Mouse (Mus musculus) limb, embryonic 13.5 days (tissue): Measurements from ENCODE around the gene Trmt10a. TPM values are rescaled to one million over a fixed set of nuclear protein-coding genes. Genes with fewer than 3 reads are reported as not detected.
A peak's percentile ranks its signal among the peaks of the same experiment; 100 is the strongest.

Experiments used
- ATAC-seq: fragments of 200-750 bp; cut with Nextera tagmentation; 2 replicates; pipeline ENCODE4 v1.8.0; 2017; ENCODE audit warnings: low read depth, moderate number of reproducible peaks, moderate TSS enrichment; ENCODE audit not compliant: low FRiP score
- H3K27ac ChIP-seq: fragments of 300-500 bp; sonication (generic); 2 replicates; pipeline ENCODE4 v1.5.1; 2015; ENCODE audit warnings: inconsistent platforms, mild to moderate bottlenecking, moderate library complexity
- H3K27me3 ChIP-seq: fragments of 300-500 bp; sonication (generic); 2 replicates; pipeline ENCODE4 v1.6.1; 2015; ENCODE audit warnings: mild to moderate bottlenecking, inconsistent platforms
- H3K36me3 ChIP-seq: fragments of 300-500 bp; sonication (generic); 2 replicates; pipeline ENCODE4 v1.6.1; 2015; ENCODE audit warnings: inconsistent platforms, mild to moderate bottlenecking, moderate library complexity
- H3K4me1 ChIP-seq: fragments of 300-500 bp; sonication (generic); 2 replicates; pipeline ENCODE4 v1.6.1; 2015; ENCODE audit warnings: inconsistent platforms
- H3K4me2 ChIP-seq: fragments of 300-500 bp; sonication (generic); replicated peaks from 2 replicates; pipeline ENCODE4 v1.6.1; 2015; ENCODE audit warnings: inconsistent platforms, mild to moderate bottlenecking, moderate library complexity
- H3K4me3 ChIP-seq: fragments of 300-500 bp; sonication (generic); 2 replicates; pipeline ENCODE4 v1.5.1; 2015; ENCODE audit warnings: moderate library complexity, mild to moderate bottlenecking, inconsistent platforms
- H3K9ac ChIP-seq: fragments of 300-500 bp; sonication (generic); 2 replicates; pipeline ENCODE4 v1.6.1; 2015; ENCODE audit warnings: mild to moderate bottlenecking, inconsistent platforms
- H3K9me3 ChIP-seq: fragments of 300-500 bp; sonication (generic); 2 replicates; pipeline ENCODE4 v1.6.1; 2016; ENCODE audit warnings: inconsistent platforms
- WGBS: fragments of 180-500 bp; shearing (Covaris S2); methylation state at CpG from one replicate; pipeline ENCODE4 v1.1.7; 2015; 5-methylcytosine and 5-hydroxymethylcytosine counted together
- polyA plus RNA-seq: library from polyadenylated mRNA; unstranded; fragments of >200 nt; fragmentation: Nextera tagmentation; extraction: Ambion mirVana; gene quantifications from 2 replicates; pipeline ENCODE4 v1.2.1, GENCODE M21; 2015

The Trmt10a gene
- polyA plus RNA-seq, 1 experiment from 2014 or later = 11.2 TPM

GRCm38 (mm10) chr3:138139663-138140062, 3.6 kb upstream of the Trmt10a start:
- 91% methylated on average over 6 of the region's 6 CpGs for WGBS
- Histone ChIP-seq H3K9me3 (no peaks in the 10 kb centered on the region), H3K27ac (no peak overlapping the region), H3K4me1 (0 out of 2 replicates have a peak, but pooled peaks cover 3% of the 10 kb centered on the region), H3K4me2 (no peak overlapping the region), H3K27me3 (no peaks in the 10 kb centered on the region), H3K36me3 (no peaks in the 10 kb centered on the region), H3K9ac (no peak overlapping the region), H3K4me3 (no peak overlapping the region)
- no peak for ATAC-seq

- peak overlapping the region; percentile 44; the same call in 1 of the 2 replicates for H3K27ac ChIP-seq
- WGBS = 24% methylated on average over 4 of the region's 4 CpGs
- 0 out of 2 replicates have a peak overlapping the region, but pooled peaks have one; percentile 43 for H3K9ac ChIP-seq
- no peaks in the 10 kb centered on the region for H3K27me3 ChIP-seq
- no peaks in the 10 kb centered on the region for H3K36me3 ChIP-seq
- peak overlapping the region; percentile 64 for H3K4me3 ChIP-seq
- 0 out of 2 replicates have a peak, but pooled peaks cover 3% of the 10 kb centered on the region for H3K4me1 ChIP-seq
- H3K4me2 ChIP-seq = peak overlapping the region; percentile 57
- no peaks in the 10 kb centered on the region for H3K9me3 ChIP-seq
- no peak for ATAC-seq
Measured at GRCm38 (mm10) chr3:138142052-138142732, 1.1 kb upstream of the Trmt10a start.

GRCm38 (mm10) chr3:138142733-138143314, 424 bp upstream of the Trmt10a start:
- H3K9me3 ChIP-seq = no peaks in the 10 kb centered on the region
- H3K27me3 ChIP-seq = no peaks in the 10 kb centered on the region
- WGBS = 4% methylated on average over 12 of the region's 12 CpGs
- H3K4me1 ChIP-seq = peaks cover 8% of the 10 kb centered on the region; the same call in 1 of the 2 replicates
- H3K4me3 ChIP-seq = peak overlapping the region; percentile 64
- H3K27ac ChIP-seq = peak overlapping the region; percentile 98
- peak overlapping the region; percentile 73 for H3K4me2 ChIP-seq
- no peaks in the 10 kb centered on the region for H3K36me3 ChIP-seq
- peak overlapping the region; percentile 80; the same call in 1 of the 2 replicates for H3K9ac ChIP-seq
- ATAC-seq = no peak

- under 1% methylated on average over 18 of the region's 18 CpGs for WGBS
- peak overlapping the region; percentile 73 for H3K4me2 ChIP-seq
- H3K36me3 ChIP-seq = peaks cover 3% of the 10 kb centered on the region
- H3K4me3 ChIP-seq = peak overlapping the region; percentile 64
- H3K9ac ChIP-seq = peak overlapping the region; percentile 80
- no peak for ATAC-seq
- H3K9me3 ChIP-seq = no peaks in the 10 kb centered on the region
- peak overlapping the region; percentile 98 for H3K27ac ChIP-seq
- H3K4me1 ChIP-seq = peaks cover 8% of the 10 kb centered on the region; the same call in 1 of the 2 replicates
- H3K27me3 ChIP-seq = no peaks in the 10 kb centered on the region
Measured at GRCm38 (mm10) chr3:138144060-138144641, 903 bp downstream of the Trmt10a start.

GRCm38 (mm10) chr3:138144642-138145171, 1.5 kb downstream of the Trmt10a start, which contains the start of gene Mttp:
TSS of gene Mttp (minus strand) at chr3:138144968.
- no peaks in the 10 kb centered on the region for H3K9me3 ChIP-seq
- 3% methylated on average over 8 of the region's 8 CpGs for WGBS
- H3K4me2 ChIP-seq = peak within 1 kb of the TSS; percentile 73
- H3K36me3 ChIP-seq = peaks cover 7% of the 10 kb centered on the region
- H3K4me3 ChIP-seq = peak within 1 kb of the TSS; percentile 64
- peak within 1 kb of the TSS; percentile 80 for H3K9ac ChIP-seq
- 0 out of 2 replicates have a peak, but pooled peaks have one; percentile 6 for ATAC-seq
- peaks cover 8% of the 10 kb centered on the region; the same call in 1 of the 2 replicates for H3K4me1 ChIP-seq
- no peaks in the 10 kb centered on the region for H3K27me3 ChIP-seq
- H3K27ac ChIP-seq = peak within 1 kb of the TSS; percentile 98

GRCm38 (mm10) chr3:138148811-138149210, 5.6 kb downstream of the Trmt10a start:
- no peak overlapping the region for H3K4me3 ChIP-seq
- no peak for ATAC-seq
- H3K9ac ChIP-seq = no peak overlapping the region
- no peaks in the 10 kb centered on the region for H3K27me3 ChIP-seq
- H3K9me3 ChIP-seq = 0 out of 2 replicates have a peak, but pooled peaks cover 6% of the 10 kb centered on the region
- peaks cover 5% of the 10 kb centered on the region; the same call in 1 of the 2 replicates for H3K4me1 ChIP-seq
- 97% methylated on average over 2 of the region's 2 CpGs for WGBS
- H3K36me3 ChIP-seq = peaks cover 23% of the 10 kb centered on the region
- no peak overlapping the region for H3K27ac ChIP-seq
- H3K4me2 ChIP-seq = no peak overlapping the region

- 89% methylated on average over 4 of the region's 4 CpGs for WGBS
- no peak overlapping the region for H3K9ac ChIP-seq
- no peak for ATAC-seq
Measured at GRCm38 (mm10) chr3:138155062-138155461, 11.8 kb downstream of the Trmt10a start.

GRCm38 (mm10) chr3:138156651-138157050, 13.4 kb downstream of the Trmt10a start:
- H3K4me2 ChIP-seq = no peak overlapping the region
- H3K4me1 ChIP-seq = no peaks in the 10 kb centered on the region
- ATAC-seq = no peak
- 0 out of 2 replicates have a peak, but pooled peaks cover 6% of the 10 kb centered on the region for H3K9me3 ChIP-seq
- H3K4me3 ChIP-seq = no peak overlapping the region
- peaks cover 24% of the 10 kb centered on the region for H3K36me3 ChIP-seq
- WGBS = 61% methylated on average over 10 of the region's 10 CpGs
- H3K27ac ChIP-seq = no peak overlapping the region
- no peaks in the 10 kb centered on the region for H3K27me3 ChIP-seq
- no peak overlapping the region for H3K9ac ChIP-seq

More at GRCm38 (mm10) chr3:138155062-138155461, 11.8 kb downstream of the Trmt10a start:
- H3K4me2 ChIP-seq = no peak overlapping the region
- H3K27me3 ChIP-seq = no peaks in the 10 kb centered on the region
- no peak overlapping the region for H3K4me3 ChIP-seq
- H3K9me3 ChIP-seq = 0 out of 2 replicates have a peak, but pooled peaks cover 6% of the 10 kb centered on the region
- no peaks in the 10 kb centered on the region for H3K4me1 ChIP-seq
- peaks cover 26% of the 10 kb centered on the region for H3K36me3 ChIP-seq
- no peak overlapping the region for H3K27ac ChIP-seq

GRCm38 (mm10) chr3:138161623-138162022, 18.4 kb downstream of the Trmt10a start:
- Histone ChIP-seq H3K9ac (no peak overlapping the region), H3K4me3 (no peak overlapping the region), H3K36me3 (peaks cover 3% of the 10 kb centered on the region; the same call in 1 of the 2 replicates), H3K27ac (no peak overlapping the region), H3K4me1 (no peaks in the 10 kb centered on the region), H3K27me3 (no peaks in the 10 kb centered on the region), H3K9me3 (no peaks in the 10 kb centered on the region), H3K4me2 (no peak overlapping the region)
- 89% methylated on average over 10 of the region's 10 CpGs for WGBS
- ATAC-seq = no peak

- Histone ChIP-seq H3K27me3 (no peaks in the 10 kb centered on the region), H3K9ac (no peak overlapping the region), H3K4me3 (no peak overlapping the region), H3K36me3 (no peaks in the 10 kb centered on the region), H3K4me2 (no peak overlapping the region), H3K4me1 (no peaks in the 10 kb centered on the region), H3K9me3 (no peaks in the 10 kb centered on the region), H3K27ac (no peak overlapping the region)
- no peak for ATAC-seq
- WGBS = 57% methylated on average over 4 of the region's 4 CpGs
Measured at GRCm38 (mm10) chr3:138162553-138163183, 19.4 kb downstream of the Trmt10a start.

GRCm38 (mm10) chr3:138173291-138173690, 30.0 kb downstream of the Trmt10a start:
- Histone ChIP-seq H3K4me2 (no peak overlapping the region), H3K9me3 (no peaks in the 10 kb centered on the region; the same call in 1 of the 2 replicates), H3K27me3 (no peaks in the 10 kb centered on the region), H3K27ac (no peak overlapping the region), H3K4me3 (no peak overlapping the region), H3K36me3 (no peaks in the 10 kb centered on the region), H3K4me1 (no peaks in the 10 kb centered on the region), H3K9ac (no peak overlapping the region)
- no peak for ATAC-seq
- WGBS = 72% methylated on average over 10 of the region's 10 CpGs
